Comparison of ENCODE assay signal across 18 mouse cellular contexts in the genomic region with DNA sequence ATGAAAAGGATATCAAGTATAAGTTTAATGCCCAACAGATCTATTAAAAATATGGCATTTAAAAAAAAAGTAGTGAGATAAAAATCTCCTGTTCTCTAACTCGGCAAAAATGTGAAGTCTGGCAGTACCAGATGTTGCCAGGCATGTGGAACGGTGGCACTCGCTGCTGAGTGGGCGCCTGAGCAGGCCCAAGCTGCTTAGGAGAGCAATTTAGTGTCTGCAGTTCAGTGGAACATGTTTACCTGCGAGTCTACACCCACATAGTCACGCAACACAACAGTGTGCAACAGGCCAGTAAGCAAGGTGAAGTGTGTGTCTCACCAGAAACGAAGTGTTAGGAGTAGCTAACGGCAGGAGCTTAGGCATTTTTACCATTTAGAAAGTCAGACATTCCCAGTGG. TPM values are rescaled to one million over a fixed set of nuclear protein-coding genes. Genes with fewer than 3 reads are reported as not detected.
A peak's percentile ranks its signal among the peaks of the same experiment; 100 is the strongest.
DNase-seq lines count a peak whose midpoint lies in the region; ATAC-seq and TF ChIP-seq lines count a peak whose summit lies in the region.
"Had no signal": no experiment of that assay in that cellular context is flagged by ENCODE, and none has a peak within 500 bp of the region (broad histone marks: within the 10 kb centered on the region; RNA-seq: fewer than 3 reads in every experiment).

No protein-coding gene starts in this region.

- no peak for TF ChIP-seq CTCF in thymus, adult 2 months (IDR thresholded peaks at IDR 0.05; ENCODE audit: borderline replicate concordance, control insufficient read depth, extremely low read depth, insufficient read depth, low read length, poor library complexity)

- H3K36me3 ChIP-seq in neural tube, embryonic 15.5 days, result no peaks in the 10 kb centered on the region
- H3K36me3 ChIP-seq in thymus, adult 2 months (ENCODE audit: control insufficient read depth, insufficient read depth, low read length), result no peaks in the 10 kb centered on the region
- H3K36me3 ChIP-seq: embryonic facial prominence, embryonic 12.5 days; midbrain, embryonic 12.5 days had no signal

- H3K4me1 ChIP-seq in neural tube, embryonic 15.5 days, result peaks cover 37% of the 10 kb centered on the region
- H3K4me1 ChIP-seq in thymus, adult 2 months (replicated peaks; ENCODE audit: control insufficient read depth, insufficient read depth, low read length), result 0 out of 2 replicates have a peak, but pooled peaks cover 4% of the 10 kb centered on the region
- H3K4me1 ChIP-seq: midbrain, embryonic 12.5 days had no signal

- 0 out of 2 replicates have a peak overlapping the region, but pooled peaks have one; percentile 25 for H3K27ac ChIP-seq in neural tube, embryonic 15.5 days (replicated peaks)
- no peak overlapping the region for H3K27ac ChIP-seq in thymus, adult 2 months (ENCODE audit: control insufficient read depth, insufficient read depth, low read length)
- H3K27ac ChIP-seq: embryonic facial prominence, embryonic 12.5 days; midbrain, embryonic 12.5 days had no signal

- H3K4me2 ChIP-seq in neural tube, embryonic 15.5 days, result no peak overlapping the region
- H3K4me2 ChIP-seq: embryonic facial prominence, embryonic 12.5 days; midbrain, embryonic 12.5 days had no signal

- WGBS in neural tube, embryonic 15.5 days, result 70% methylated on average over 8 of the region's 8 CpGs
- WGBS in thymus, adult 2 months, result 79% methylated on average over 8 of the region's 8 CpGs

- H3K9ac ChIP-seq in neural tube, embryonic 15.5 days (replicated peaks), result no peak overlapping the region
- H3K9ac ChIP-seq: embryonic facial prominence, embryonic 12.5 days; forebrain, postnatal 0 days; midbrain, embryonic 12.5 days had no signal

- TF ChIP-seq POLR2A in thymus, adult 2 months (IDR thresholded peaks at IDR 0.05; ENCODE audit: control insufficient read depth, extremely low read depth, insufficient read depth, low read length, poor library complexity), result no peak

- DNase-seq in frontal cortex, postnatal 14 days (ENCODE audit: low spot score in 2 of 2), result no peak
- DNase-seq in left cerebral cortex, adult 18-20 months (ENCODE audit: low spot score in 2 of 2), result peak; percentile 47 to 72
- DNase-seq in left cerebral cortex, postnatal 10 days (ENCODE audit: extremely low spot score in 1 of 2, low spot score in 2 of 2), result no peak
- peak; percentile 68 for DNase-seq in layer of hippocampus, adult 9-11 months
- no peak for DNase-seq in spleen, postnatal 4 days (ENCODE audit: low spot score in 2 of 2)
- DNase-seq in thymus, adult 2 months, result no peak
- DNase-seq: adrenal gland, postnatal 14 days; cerebellum, postnatal 14 days; forebrain, postnatal 0 days; heart, adult 18-20 months; heart, postnatal 4 days; thymus, postnatal 36 days had no signal

- intact Hi-C loops in left cerebral cortex, postnatal 10 days (cut with DNase I), result no loop called here

- H3K27me3 ChIP-seq in neural tube, embryonic 15.5 days (replicated peaks), result no peaks in the 10 kb centered on the region
- H3K27me3 ChIP-seq in thymus, adult 2 months (ENCODE audit: control insufficient read depth, insufficient read depth, low read length), result no peaks in the 10 kb centered on the region
- H3K27me3 ChIP-seq: embryonic facial prominence, embryonic 12.5 days; midbrain, embryonic 12.5 days had no signal

- no peak overlapping the region for H3K4me3 ChIP-seq in neural tube, embryonic 15.5 days (replicated peaks)
- no peak overlapping the region for H3K4me3 ChIP-seq in thymus, adult 2 months (ENCODE audit: control insufficient read depth, insufficient read depth, low read length)
- H3K4me3 ChIP-seq: embryonic facial prominence, embryonic 12.5 days; midbrain, embryonic 12.5 days had no signal

- no peaks in the 10 kb centered on the region for H3K9me3 ChIP-seq in neural tube, embryonic 15.5 days (replicated peaks)
- H3K9me3 ChIP-seq: embryonic facial prominence, embryonic 12.5 days; midbrain, embryonic 12.5 days had no signal

- peak; percentile 45 for ATAC-seq in frontal cortex, adult (ENCODE audit: low TSS enrichment)
- peak; percentile 60 for ATAC-seq in neural tube, embryonic 15.5 days (ENCODE audit: low FRiP score)
- ATAC-seq: lung, postnatal 0 days had no signal

RNA-seq across cellular contexts. Expression of a gene that starts 41.6 kb away (rescaled TPM):
- 10 to 100 TPM; 85.0 to 94.7 TPM for total RNA-seq in left cerebral cortex, adult 18-20 months (2021)
- 10 to 100 TPM; 59.9 to 64.3 TPM for total RNA-seq in left cerebral cortex, postnatal 10 days (2021)
- 58.8 and 61.9 TPM in 2 replicates for polyA plus RNA-seq in neural tube, embryonic 15.5 days (2015; fragmentation: Nextera tagmentation; extraction: Ambion mirVana)
- polyA plus RNA-seq in thymus, adult 2 months (2012; rRNA removed), result 0.85 and 1.3 TPM in 2 replicates
- polyA plus RNA-seq: liver, adult 2 months had no signal

Comparison
In these comparisons a context has a peak if more than half of its experiments do, and no peak if none do; other contexts are left out.
1. DNase-seq: peak in left cerebral cortex, adult 18-20 months (2 of 2) and layer of hippocampus, adult 9-11 months (single experiment); none in frontal cortex, postnatal 14 days (0 of 2), left cerebral cortex, postnatal 10 days (0 of 2), spleen, postnatal 4 days (0 of 2) and thymus, adult 2 months (single experiment).